Mouse (Mus musculus) lung, adult 2 months (tissue): ENCODE results near the gene Erc2.

Experiments
- CTCF ChIP-seq: fragments of 200-500 bp; IDR thresholded peaks from 2 replicates; pipeline ENCODE4 v1.5.1; 2011; ENCODE audit warnings: mild to moderate bottlenecking, low read length, control low read depth; ENCODE audit not compliant: insufficient read depth
- POLR2A ChIP-seq: fragments of 200-500 bp; IDR thresholded peaks from 2 replicates; pipeline ENCODE4 v1.6.1; 2011; ENCODE audit warnings: low read depth, mild to moderate bottlenecking, control low read depth, low read length, borderline replicate concordance; ENCODE audit errors: extremely low read depth

- TF ChIP-seq CTCF (no peak), POLR2A (no peak)
Measured at GRCm38 (mm10) chr14:28514171-28514570, 891.9 kb downstream of the Erc2 start.
